Mouse (Mus musculus): Measurements from ENCODE around the gene Sema3c. TPM values are rescaled to one million over a fixed set of nuclear protein-coding genes. Genes with fewer than 3 reads are reported as not detected.

Gene Sema3c
- polyA plus RNA-seq, 1 experiment from 2014 or later: 3.6 TPM

GRCm38 (mm10) chr5:17647643-17648226 lies 73.7 kb downstream of the Sema3c start:
- no peak for DNase-seq (ENCODE audit: low spot score)

GRCm38 (mm10) chr5:17648865-17649542 lies 74.9 kb downstream of the Sema3c start:
- no peak for DNase-seq (ENCODE audit: low spot score)

- DNase-seq (ENCODE audit: low spot score): no peak
Observed at GRCm38 (mm10) chr5:17661223-17661622, 87.1 kb downstream of the Sema3c start.

- no peak for DNase-seq (ENCODE audit: low spot score)
Observed at GRCm38 (mm10) chr5:17671356-17671755, 97.3 kb downstream of the Sema3c start.

GRCm38 (mm10) chr5:17680862-17681261 lies 106.8 kb downstream of the Sema3c start:
- no peak for DNase-seq (ENCODE audit: low spot score)

- DNase-seq (ENCODE audit: low spot score): no peak
Observed at GRCm38 (mm10) chr5:17689121-17689520, 115.0 kb downstream of the Sema3c start.

GRCm38 (mm10) chr5:17689604-17690003 lies 115.5 kb downstream of the Sema3c start:
- DNase-seq (ENCODE audit: low spot score): no peak

- DNase-seq (ENCODE audit: low spot score): no peak
Observed at GRCm38 (mm10) chr5:17695366-17695765, 121.3 kb downstream of the Sema3c start.

GRCm38 (mm10) chr5:17698905-17699304 lies 124.8 kb downstream of the Sema3c start:
- no peak for DNase-seq (ENCODE audit: low spot score)

GRCm38 (mm10) chr5:17704160-17704559 lies 130.1 kb downstream of the Sema3c start:
- DNase-seq (ENCODE audit: low spot score): no peak

GRCm38 (mm10) chr5:17707086-17707485 lies 133.0 kb downstream of the Sema3c start:
- DNase-seq (ENCODE audit: low spot score): no peak

- no peak for DNase-seq (ENCODE audit: low spot score)
Observed at GRCm38 (mm10) chr5:17712374-17712773, 138.3 kb downstream of the Sema3c start.

- no peak for DNase-seq (ENCODE audit: low spot score)
Observed at GRCm38 (mm10) chr5:17715206-17715605, 141.1 kb downstream of the Sema3c start.

GRCm38 (mm10) chr5:17720011-17720410 lies 145.9 kb downstream of the Sema3c start:
- no peak for DNase-seq (ENCODE audit: low spot score)

- DNase-seq (ENCODE audit: low spot score): no peak
Observed at GRCm38 (mm10) chr5:17724031-17724430, 149.9 kb downstream of the Sema3c start.

- DNase-seq (ENCODE audit: low spot score): no peak
Observed at GRCm38 (mm10) chr5:17728047-17728446, 154.0 kb downstream of the Sema3c start.

GRCm38 (mm10) chr5:17739805-17740204 lies 165.7 kb downstream of the Sema3c start:
- no peak for DNase-seq (ENCODE audit: low spot score)

- no peak for DNase-seq (ENCODE audit: low spot score)
Observed at GRCm38 (mm10) chr5:17746520-17746919, 172.4 kb downstream of the Sema3c start.

- DNase-seq (ENCODE audit: low spot score): no peak
Observed at GRCm38 (mm10) chr5:17747143-17747542, 173.1 kb downstream of the Sema3c start.

- DNase-seq (ENCODE audit: low spot score): no peak
Observed at GRCm38 (mm10) chr5:17748293-17748692, 174.2 kb downstream of the Sema3c start.

GRCm38 (mm10) chr5:17753471-17754005 lies 179.5 kb downstream of the Sema3c start:
- DNase-seq (ENCODE audit: low spot score): no peak

- peak; percentile 15 for DNase-seq (ENCODE audit: low spot score)
Observed at GRCm38 (mm10) chr5:17766006-17766677, 192.1 kb downstream of the Sema3c start.
